Mouse (Mus musculus) ES-CJ7 (cell line): ENCODE data around the gene Cib4.

ENCODE experiments used
- DNase-seq: peaks from one replicate; pipeline ENCODE4 v3.0.0; 2011; ENCODE audit warnings: low read depth, low spot score

The Cib4 gene

GRCm38 (mm10) chr5:30518547-30518946, 27.1 kb downstream of the Cib4 start:
- no peak for DNase-seq

- DNase-seq = no peak
Observed at GRCm38 (mm10) chr5:30518108-30518507, 27.5 kb downstream of the Cib4 start.

GRCm38 (mm10) chr5:30516376-30516775, 29.3 kb downstream of the Cib4 start:
- DNase-seq = peak; percentile 77

- DNase-seq = no peak
Observed at GRCm38 (mm10) chr5:30513111-30513510, 32.5 kb downstream of the Cib4 start.

GRCm38 (mm10) chr5:30497299-30497698, 48.3 kb downstream of the Cib4 start:
- no peak for DNase-seq

- DNase-seq = no peak
Observed at GRCm38 (mm10) chr5:30496821-30497220, 48.8 kb downstream of the Cib4 start.

GRCm38 (mm10) chr5:30495288-30495687, 50.3 kb downstream of the Cib4 start:
- DNase-seq = peak; percentile 25

- no peak for DNase-seq
Observed at GRCm38 (mm10) chr5:30494606-30495005, 51.0 kb downstream of the Cib4 start.

GRCm38 (mm10) chr5:30493723-30494122, 51.9 kb downstream of the Cib4 start:
- DNase-seq = no peak

- DNase-seq = no peak
Observed at GRCm38 (mm10) chr5:30490845-30491244, 54.8 kb downstream of the Cib4 start.

- no peak for DNase-seq
Observed at GRCm38 (mm10) chr5:30490215-30490614, 55.4 kb downstream of the Cib4 start.

- DNase-seq = no peak
Observed at GRCm38 (mm10) chr5:30485136-30485535, 60.5 kb downstream of the Cib4 start.

- no peak for DNase-seq
Observed at GRCm38 (mm10) chr5:30484591-30484990, 61.0 kb downstream of the Cib4 start.

- DNase-seq = no peak
Observed at GRCm38 (mm10) chr5:30483533-30483932, 62.1 kb downstream of the Cib4 start.

- peak; percentile 61 for DNase-seq
Observed at GRCm38 (mm10) chr5:30482319-30482718, 63.3 kb downstream of the Cib4 start.

- DNase-seq = peak; percentile 76
Observed at GRCm38 (mm10) chr5:30476534-30476933, 69.1 kb downstream of the Cib4 start.

GRCm38 (mm10) chr5:30472148-30472547, 73.5 kb downstream of the Cib4 start:
- no peak for DNase-seq

- DNase-seq = peak; percentile 81
Observed at GRCm38 (mm10) chr5:30470454-30470853, 75.2 kb downstream of the Cib4 start.

GRCm38 (mm10) chr5:30466315-30466714, 79.3 kb downstream of the Cib4 start:
- DNase-seq = no peak

- no peak for DNase-seq
Observed at GRCm38 (mm10) chr5:30465861-30466260, 79.8 kb downstream of the Cib4 start, which contains the start of gene 1700001C02Rik. 1700001C02Rik (plus strand) TSS chr5:30466047.

GRCm38 (mm10) chr5:30461821-30462220, 83.8 kb downstream of the Cib4 start, which contains the start of gene Otof:
Otof (minus strand) TSS chr5:30461932.
- no peak for DNase-seq

- no peak for DNase-seq
Observed at GRCm38 (mm10) chr5:30460155-30460554, 85.5 kb downstream of the Cib4 start.

GRCm38 (mm10) chr5:30456056-30456455, 89.6 kb downstream of the Cib4 start:
- no peak for DNase-seq

- no peak for DNase-seq
Observed at GRCm38 (mm10) chr5:30444327-30444895, 101.2 kb downstream of the Cib4 start.
